Mouse (Mus musculus) forebrain, embryonic 11.5 days (tissue): ENCODE measurements around the gene Iqcf6. TPM values are rescaled to one million over a fixed set of nuclear protein-coding genes. Genes with fewer than 3 reads are reported as not detected.
A peak's percentile ranks its signal among the peaks of the same experiment; 100 is the strongest.
"Not testable (repeated sequence)": the region's sequence is repeated elsewhere in the genome, so short reads cannot be mapped to it uniquely, and the experiment has no call there.

ENCODE experiments used
- ATAC-seq: fragments of 200-750 bp; cut with Nextera tagmentation; replicated peaks from 2 replicates; pipeline ENCODE4 v1.8.0; 2017; ENCODE audit warnings: moderate TSS enrichment; ENCODE audit not compliant: low FRiP score
- DNase-seq: peaks from one replicate; pipeline ENCODE4 v3.0.0-alpha.2; 2017; ENCODE audit warnings: low spot score
- H3K27ac ChIP-seq: fragments of 300-500 bp; sonication (generic); 2 replicates; pipeline ENCODE4 v1.5.1; 2014; ENCODE audit warnings: low read depth, low read length
- H3K27me3 ChIP-seq: fragments of 300-500 bp; sonication (generic); 2 replicates; pipeline ENCODE4 v1.6.1; 2014; ENCODE audit warnings: mild to moderate bottlenecking, low read length, mixed read lengths; ENCODE audit not compliant: control insufficient read depth, insufficient read depth
- H3K36me3 ChIP-seq: fragments of 300-500 bp; sonication (generic); 2 replicates; pipeline ENCODE4 v1.6.1; 2014; ENCODE audit warnings: mild to moderate bottlenecking, low read length, moderate library complexity, mixed read lengths; ENCODE audit not compliant: control insufficient read depth, insufficient read depth
- H3K4me1 ChIP-seq: fragments of 300-500 bp; sonication (generic); replicated peaks from 2 replicates; pipeline ENCODE4 v1.6.1; 2014; ENCODE audit warnings: low read length, mixed read lengths; ENCODE audit not compliant: control insufficient read depth, insufficient read depth
- H3K4me2 ChIP-seq: fragments of 300-500 bp; sonication (generic); 2 replicates; pipeline ENCODE4 v1.6.1; 2014; ENCODE audit warnings: low read depth, mild to moderate bottlenecking, low read length, moderate library complexity, mixed read lengths; ENCODE audit not compliant: severe bottlenecking
- H3K4me3 ChIP-seq: fragments of 300-500 bp; sonication (generic); 2 replicates; pipeline ENCODE4 v1.5.1; 2014; ENCODE audit warnings: low read depth, low read length
- H3K9ac ChIP-seq: fragments of 300-500 bp; sonication (generic); 2 replicates; pipeline ENCODE4 v1.6.1; 2014; ENCODE audit warnings: low read length
- H3K9me3 ChIP-seq: fragments of 300-500 bp; sonication (generic); 2 replicates; pipeline ENCODE4 v1.6.1; 2016; ENCODE audit warnings: low read length, mixed read lengths; ENCODE audit not compliant: control insufficient read depth
- WGBS: fragments of 180-500 bp; shearing (Covaris S2); extraction: QIAGEN DNeasy Blood & Tissue Kit; methylation state at CpG from one replicate; pipeline ENCODE4 v1.1.7; 2014; 5-methylcytosine and 5-hydroxymethylcytosine counted together
- polyA plus RNA-seq: library from polyadenylated mRNA; unstranded; fragments of >200 nt; fragmentation: Nextera tagmentation; extraction: Ambion mirVana; gene quantifications from 2 replicates; pipeline ENCODE4 v1.2.1, GENCODE M21; 2014

The Iqcf6 gene
- polyA plus RNA-seq, 1 experiment from 2014 or later = not detected

DNA sequence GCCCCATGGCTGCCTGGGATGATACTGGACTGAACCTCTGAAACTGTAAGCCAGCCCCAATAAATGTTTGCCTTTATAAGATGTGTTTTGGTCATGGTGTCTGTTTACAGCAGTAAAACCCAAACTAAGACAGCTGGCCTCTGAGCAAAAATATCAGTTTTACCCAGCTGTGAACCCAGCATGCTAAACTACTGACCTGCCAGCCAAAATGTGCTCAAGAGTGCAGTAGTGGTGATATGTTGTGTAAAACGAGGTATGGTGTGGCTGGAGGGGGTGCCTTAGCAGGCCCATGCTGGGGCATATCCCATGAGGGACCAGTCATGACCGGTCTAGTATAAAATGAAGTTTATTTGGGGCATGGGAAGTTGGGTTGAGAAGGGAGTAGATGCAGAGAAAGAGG lies 12.4 kb upstream of the Iqcf6 start:
- Histone ChIP-seq H3K9ac (no peak overlapping the region), H3K4me2 (no peak overlapping the region), H3K27ac (no peak overlapping the region), H3K9me3 (no peaks in the 10 kb centered on the region), H3K27me3 (no peaks in the 10 kb centered on the region), H3K4me1 (no peaks in the 10 kb centered on the region), H3K4me3 (no peak overlapping the region), H3K36me3 (no peaks in the 10 kb centered on the region)
- no peak for DNase-seq
- ATAC-seq = no peak
- WGBS = 71% methylated on average over 2 of the region's 2 CpGs

DNA sequence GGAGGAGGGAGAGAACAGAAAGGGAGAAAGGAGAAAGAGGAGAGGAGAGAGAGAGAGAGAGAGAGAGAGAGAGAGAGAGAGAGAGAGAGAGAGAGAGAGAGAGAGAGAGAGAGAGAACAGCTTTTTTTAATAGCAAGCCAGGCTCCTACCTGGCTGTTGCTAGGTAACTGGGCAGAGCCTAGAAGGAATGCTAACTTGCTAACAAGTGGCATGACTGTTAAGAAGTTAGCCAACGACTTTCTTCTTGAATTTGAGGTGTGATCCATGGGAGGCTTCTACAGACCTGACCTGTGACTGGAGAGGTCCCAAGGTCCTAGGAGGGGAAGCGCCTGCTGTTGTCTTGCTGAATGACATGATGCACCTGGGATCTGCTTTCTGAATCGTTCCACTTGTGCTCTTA lies 11.8 kb upstream of the Iqcf6 start:
- H3K4me1 ChIP-seq = no peaks in the 10 kb centered on the region
- H3K9me3 ChIP-seq = no peaks in the 10 kb centered on the region
- 46% methylated on average over 3 of the region's 3 CpGs for WGBS
- no peak overlapping the region for H3K9ac ChIP-seq
- no peak overlapping the region for H3K4me2 ChIP-seq
- H3K4me3 ChIP-seq = no peak overlapping the region
- ATAC-seq (no peak), DNase-seq (no peak)
- no peaks in the 10 kb centered on the region for H3K36me3 ChIP-seq
- H3K27me3 ChIP-seq = no peaks in the 10 kb centered on the region
- H3K27ac ChIP-seq = no peak overlapping the region

DNA sequence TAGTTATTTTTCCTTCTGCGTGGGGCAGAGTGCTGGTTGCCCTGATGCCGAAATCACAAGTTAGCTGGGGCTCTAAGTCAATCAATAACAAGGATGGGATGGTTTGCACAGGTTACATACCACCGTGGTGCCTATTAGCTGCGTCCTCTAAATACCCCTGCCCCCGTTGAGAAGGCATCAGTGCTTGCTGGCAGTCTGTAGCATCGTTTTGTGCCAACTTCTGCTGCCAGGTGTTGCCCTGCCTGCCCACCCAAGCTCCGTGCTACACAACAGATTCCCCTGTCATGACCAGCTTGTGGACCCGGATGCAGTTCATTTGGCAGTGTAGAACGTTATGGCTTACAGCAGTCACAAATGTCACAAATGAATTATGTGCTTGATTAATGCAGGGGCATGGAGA lies 10.1 kb upstream of the Iqcf6 start:
- DNase-seq (no peak), ATAC-seq (no peak)
- no peaks in the 10 kb centered on the region for H3K27me3 ChIP-seq
- H3K9ac ChIP-seq = no peak overlapping the region
- no peaks in the 10 kb centered on the region for H3K9me3 ChIP-seq
- H3K27ac ChIP-seq = no peak overlapping the region
- 89% methylated on average over 9 of the region's 9 CpGs for WGBS
- H3K36me3 ChIP-seq = no peaks in the 10 kb centered on the region
- no peaks in the 10 kb centered on the region for H3K4me1 ChIP-seq
- no peak overlapping the region for H3K4me2 ChIP-seq
- H3K4me3 ChIP-seq = no peak overlapping the region

DNA sequence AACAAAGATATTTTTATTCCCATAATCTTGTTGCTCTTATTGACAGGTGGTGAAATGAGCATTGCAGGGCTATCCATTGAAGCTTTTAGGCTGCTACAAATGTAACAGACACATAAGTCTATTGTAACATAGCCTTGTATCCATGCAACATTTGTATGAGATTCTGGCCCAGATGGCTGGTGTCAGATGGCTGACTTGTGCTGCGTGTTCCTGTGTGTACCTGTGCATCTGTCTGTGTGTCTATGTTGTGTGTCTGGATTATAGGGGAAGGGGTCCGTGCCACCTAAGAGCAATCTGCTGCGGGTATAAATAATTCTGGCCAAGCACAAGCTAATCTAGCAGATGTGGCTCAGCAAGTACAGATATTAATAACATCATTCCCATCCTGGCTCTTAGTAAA lies 8.9 kb upstream of the Iqcf6 start:
- no peaks in the 10 kb centered on the region for H3K9me3 ChIP-seq
- no peak overlapping the region for H3K9ac ChIP-seq
- no peaks in the 10 kb centered on the region for H3K36me3 ChIP-seq
- no peaks in the 10 kb centered on the region for H3K4me1 ChIP-seq
- no peaks in the 10 kb centered on the region for H3K27me3 ChIP-seq
- H3K27ac ChIP-seq = no peak overlapping the region
- no peak for ATAC-seq
- no peak overlapping the region for H3K4me3 ChIP-seq
- DNase-seq = no peak
- H3K4me2 ChIP-seq = no peak overlapping the region
- 88% methylated on average over 3 of the region's 3 CpGs for WGBS

DNA sequence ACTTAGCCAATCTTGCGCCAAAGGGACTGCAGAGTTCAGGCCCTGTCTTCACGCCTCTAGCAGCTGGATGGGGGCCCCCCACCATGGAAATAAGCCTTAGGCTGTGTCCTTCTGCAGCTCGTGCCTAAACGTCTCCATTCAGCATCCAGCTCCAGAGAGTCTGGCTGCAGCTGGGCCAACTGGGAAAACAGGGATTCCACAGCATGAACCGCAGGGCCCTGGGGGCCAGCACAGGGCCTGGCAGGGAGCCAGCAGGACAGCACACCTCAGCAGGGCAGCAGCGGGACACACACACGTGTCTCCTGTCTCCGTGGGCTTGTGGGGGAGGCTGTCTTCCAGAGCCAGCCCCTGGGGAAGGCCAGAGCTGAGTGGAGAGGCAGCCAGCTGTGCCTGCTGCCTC lies 1.4 kb downstream of the Iqcf6 start:
- 30% methylated on average over 8 of the region's 8 CpGs for WGBS

DNA sequence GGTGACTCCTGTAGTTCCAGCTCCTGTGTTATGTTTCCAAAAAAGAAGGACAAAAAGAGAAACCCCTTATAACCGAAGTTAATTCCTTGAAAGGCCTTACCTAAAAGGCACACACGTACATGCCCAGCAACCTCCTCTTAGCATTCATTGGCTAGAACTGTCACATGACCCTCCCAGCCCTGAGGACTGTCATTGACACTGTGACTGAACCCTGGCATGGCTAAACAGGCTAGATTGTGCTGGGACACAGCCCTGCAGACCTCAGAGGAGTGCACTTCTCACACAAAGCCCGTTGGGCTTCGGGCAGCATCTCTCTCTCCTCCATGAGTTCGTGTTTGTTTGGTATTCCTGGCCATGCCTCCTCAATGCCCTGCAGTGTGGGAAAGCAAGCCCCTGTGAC lies 5.8 kb downstream of the Iqcf6 start:
- no peak overlapping the region for H3K4me2 ChIP-seq
- H3K9me3 ChIP-seq = no peaks in the 10 kb centered on the region
- H3K9ac ChIP-seq = no peak overlapping the region
- no peaks in the 10 kb centered on the region for H3K27me3 ChIP-seq
- DNase-seq = no peak
- H3K36me3 ChIP-seq = no peaks in the 10 kb centered on the region
- H3K4me3 ChIP-seq = no peak overlapping the region
- ATAC-seq = no peak
- H3K27ac ChIP-seq = no peak overlapping the region
- WGBS = 63% methylated on average over 5 of the region's 5 CpGs
- no peaks in the 10 kb centered on the region for H3K4me1 ChIP-seq

More for the DNA sequence above, 1.4 kb downstream of the Iqcf6 start:
- H3K27ac ChIP-seq, H3K4me2 ChIP-seq, ATAC-seq, H3K9me3 ChIP-seq, DNase-seq, H3K9ac ChIP-seq, H3K36me3 ChIP-seq, H3K27me3 ChIP-seq, H3K4me1 ChIP-seq, H3K4me3 ChIP-seq: not testable (repeated sequence)

DNA sequence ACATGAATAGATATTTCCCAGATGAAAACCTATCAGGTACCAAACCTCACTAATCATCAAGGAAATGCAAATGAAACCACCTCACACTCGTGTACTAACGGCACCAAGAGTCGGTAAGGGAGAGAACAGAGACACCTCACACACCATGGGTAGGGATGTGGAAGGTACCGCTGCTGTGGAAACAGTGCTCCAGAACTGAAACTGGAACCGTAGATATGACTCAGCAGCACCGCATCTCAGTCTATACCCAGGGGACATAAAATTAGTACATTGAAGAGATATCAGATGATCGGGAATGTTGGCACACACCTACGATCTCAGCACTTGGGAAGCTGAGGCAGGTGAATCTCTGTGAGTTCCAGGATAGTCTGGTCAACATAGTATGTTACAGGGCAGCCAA lies 11.8 kb downstream of the Iqcf6 start:
- Histone ChIP-seq H3K9me3 (no peaks in the 10 kb centered on the region), H3K4me1 (no peaks in the 10 kb centered on the region), H3K36me3 (no peaks in the 10 kb centered on the region), H3K4me2 (no peak overlapping the region), H3K9ac (no peak overlapping the region), H3K27me3 (no peaks in the 10 kb centered on the region), H3K27ac (no peak overlapping the region), H3K4me3 (no peak overlapping the region)
- DNase-seq (no peak), ATAC-seq (no peak)
- WGBS = 92% methylated on average over 8 of the region's 8 CpGs

DNA sequence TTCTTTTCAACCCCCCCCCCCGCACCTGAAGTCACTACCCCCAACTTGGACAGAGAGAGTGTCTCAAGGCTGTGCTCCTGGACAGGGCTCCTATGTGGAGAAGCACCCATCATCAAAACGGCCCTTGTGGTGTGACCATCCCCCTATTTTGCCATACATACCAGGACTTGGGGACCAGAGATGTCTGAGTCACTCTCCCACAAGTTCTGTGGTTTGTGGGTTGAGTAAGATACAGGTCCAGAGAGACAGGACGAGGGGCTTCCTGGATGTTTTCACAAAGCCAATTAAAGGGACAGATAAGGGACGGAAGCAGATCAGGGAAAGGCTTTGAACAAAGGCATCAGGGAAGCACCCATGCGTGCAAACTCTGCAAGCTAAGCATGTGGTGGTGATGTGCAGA lies 15.0 kb downstream of the Iqcf6 start:
- no peak overlapping the region for H3K4me2 ChIP-seq
- no peak overlapping the region for H3K9ac ChIP-seq
- H3K4me1 ChIP-seq = no peaks in the 10 kb centered on the region
- no peaks in the 10 kb centered on the region for H3K27me3 ChIP-seq
- H3K36me3 ChIP-seq = no peaks in the 10 kb centered on the region
- no peak for DNase-seq
- ATAC-seq = no peak
- no peaks in the 10 kb centered on the region for H3K9me3 ChIP-seq
- no peak overlapping the region for H3K27ac ChIP-seq
- no peak overlapping the region for H3K4me3 ChIP-seq
- 50% methylated on average over 5 of the region's 5 CpGs for WGBS

DNA sequence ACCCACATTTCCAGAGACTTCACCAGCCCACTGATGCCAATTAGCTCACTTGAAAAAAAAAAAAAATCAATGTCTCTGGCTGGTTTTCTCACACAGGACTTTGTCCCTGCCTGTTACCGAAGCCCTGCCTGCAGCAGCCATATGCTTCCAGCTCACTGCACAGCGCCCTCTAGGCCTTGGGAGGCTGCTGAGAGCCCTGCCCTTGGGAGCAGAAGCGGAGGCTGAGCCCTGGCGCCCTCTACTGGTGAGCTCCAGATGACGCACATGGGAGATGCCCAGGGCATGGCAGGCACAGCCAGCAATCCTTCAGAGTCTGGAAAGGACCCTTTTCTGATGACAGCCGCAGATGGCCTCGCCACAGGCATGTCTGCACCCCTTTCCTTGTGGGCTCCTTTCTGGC lies 16.7 kb downstream of the Iqcf6 start:
- Histone ChIP-seq H3K9ac (no peak overlapping the region), H3K27me3 (no peaks in the 10 kb centered on the region), H3K9me3 (no peaks in the 10 kb centered on the region), H3K27ac (no peak overlapping the region), H3K36me3 (no peaks in the 10 kb centered on the region), H3K4me3 (no peak overlapping the region), H3K4me2 (no peak overlapping the region), H3K4me1 (no peaks in the 10 kb centered on the region)
- WGBS = 30% methylated on average over 7 of the region's 7 CpGs
- no peak for ATAC-seq
- DNase-seq = peak; percentile 91
